Mouse (Mus musculus) monocyte, adult 5-6 weeks (primary cell): ENCODE results near the gene Fam187b. TPM values are rescaled to one million over a fixed set of nuclear protein-coding genes. Genes with fewer than 3 reads are reported as not detected.

Source experiments
- ATAC-seq: fragments of 153-309, 156-312 bp; replicated peaks from 2 replicates; pipeline ENCODE4 v1.8.0; 2017; ENCODE audit warnings: mild to moderate bottlenecking; ENCODE audit not compliant: low TSS enrichment, insufficient number of reproducible peaks, severe bottlenecking, poor library complexity, low FRiP score
- total RNA-seq: library from RNA; stranded (forward); fragments of 200-1000, 200-491, 200-594 nt; gene quantifications from 3 replicates; pipeline ENCODE4 v1.2.3, GENCODE M21; 2017

The Fam187b gene
- total RNA-seq, 1 experiment from 2014 or later = not detected

- ATAC-seq = no peak
Observed at GRCm38 (mm10) chr7:30956756-30957366, 16.7 kb upstream of the Fam187b start, which contains the start of gene Usf2. Gene Usf2 (minus strand): TSS chr7:30956803.

- no peak for ATAC-seq
Observed at GRCm38 (mm10) chr7:30957367-30957783, 16.2 kb upstream of the Fam187b start.

GRCm38 (mm10) chr7:30958109-30958865, 15.3 kb upstream of the Fam187b start:
- no peak for ATAC-seq

DNA sequence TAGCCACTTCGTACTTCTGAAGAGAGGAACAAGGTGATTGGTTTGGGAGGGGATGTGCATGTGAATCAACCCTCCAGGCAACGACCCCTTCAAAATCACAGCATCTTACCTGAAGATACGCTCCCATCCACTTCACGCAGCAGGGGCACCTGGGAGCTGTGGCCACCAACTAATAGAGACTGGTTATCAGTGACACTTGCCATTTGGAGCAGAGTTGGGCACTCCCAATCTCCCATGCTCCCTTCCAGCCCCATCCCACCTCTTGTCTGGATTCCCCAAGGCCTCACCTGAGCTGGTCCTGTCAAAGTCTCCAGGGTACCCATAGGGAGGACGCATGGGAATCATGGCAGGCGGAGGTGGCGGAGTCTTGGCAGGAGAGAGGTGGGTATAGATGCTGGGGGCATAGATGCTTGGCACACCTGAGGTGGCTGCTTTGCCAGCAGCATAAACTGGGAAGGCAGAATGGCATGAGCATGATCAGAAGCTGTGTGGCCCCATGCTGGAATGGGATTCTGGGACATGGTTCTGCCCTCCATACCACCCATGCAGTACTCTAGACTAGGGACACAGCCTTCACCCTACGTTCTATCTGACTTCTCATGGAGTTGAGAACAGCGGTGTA, 14.6 kb upstream of the Fam187b start:
- no peak for ATAC-seq

DNA sequence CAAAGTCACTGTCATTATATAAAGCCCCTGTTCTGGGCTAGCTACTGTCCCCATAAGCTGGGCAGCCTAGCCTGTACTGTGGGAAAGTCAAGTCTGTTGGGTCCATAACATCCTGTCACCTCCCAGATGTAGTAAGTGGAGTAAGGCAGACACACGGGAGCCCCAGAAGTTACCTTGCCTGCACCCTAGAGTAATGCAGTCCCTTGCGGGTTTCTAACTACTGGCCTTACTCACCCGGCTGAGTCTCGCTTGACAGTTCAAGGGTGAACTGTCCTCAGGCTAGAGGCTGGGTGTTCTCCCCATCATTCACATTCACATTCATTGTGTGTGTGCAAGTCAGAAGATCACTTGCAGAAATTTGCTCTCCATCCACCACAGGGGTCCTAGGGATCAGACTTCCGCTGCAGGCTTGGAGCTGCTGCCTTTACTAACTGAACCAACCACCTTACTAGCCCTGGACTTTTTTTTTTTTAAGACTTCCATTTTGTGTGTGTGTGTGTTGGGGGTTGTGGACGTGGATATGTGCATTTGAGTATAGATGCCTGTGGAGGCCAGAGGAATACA, 13.7 kb upstream of the Fam187b start:
- no peak for ATAC-seq

DNA sequence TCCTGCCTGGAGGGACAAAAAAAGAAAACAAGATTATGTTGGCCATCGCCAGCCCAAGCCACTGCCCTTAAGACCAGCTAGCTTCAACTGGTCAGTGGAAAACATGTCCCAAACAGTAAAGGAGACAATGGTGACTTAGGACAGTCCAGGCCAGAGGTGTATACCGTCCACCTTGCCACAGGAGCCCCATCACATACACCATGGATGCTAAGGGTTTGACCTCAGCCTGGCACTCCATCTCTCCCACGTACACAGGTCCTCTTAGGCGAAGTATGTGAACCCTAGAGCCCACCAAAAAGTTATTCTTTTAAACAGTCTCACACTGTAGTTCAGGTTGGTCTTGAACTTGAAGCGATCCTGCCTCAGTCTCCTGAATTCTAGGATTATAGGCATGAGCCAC, 10.7 kb upstream of the Fam187b start:
- no peak for ATAC-seq

- ATAC-seq = no peak
Observed at GRCm38 (mm10) chr7:30964366-30964765, 9.2 kb upstream of the Fam187b start.

DNA sequence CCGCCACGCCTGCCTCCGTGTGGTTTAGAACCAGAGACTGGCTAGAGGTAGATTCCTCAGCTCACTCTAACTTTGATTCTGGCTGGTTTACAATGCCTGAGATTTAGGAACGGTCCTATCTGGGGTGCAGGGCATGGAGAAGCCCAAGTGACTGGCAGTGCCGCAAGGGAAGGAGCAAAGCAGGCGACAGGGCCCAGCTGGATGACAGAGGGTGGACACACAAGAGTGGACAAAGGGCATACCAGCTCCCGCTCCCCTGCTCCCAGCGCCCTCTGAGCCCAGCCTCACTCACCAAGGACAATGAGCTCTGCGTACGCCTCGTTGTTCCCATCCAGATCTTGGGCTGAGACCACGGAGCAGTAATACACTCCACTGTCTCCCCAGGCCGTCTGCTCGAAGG, 7.9 kb upstream of the Fam187b start:
- no peak for ATAC-seq

- no peak for ATAC-seq
Observed at GRCm38 (mm10) chr7:30966657-30967056, 6.9 kb upstream of the Fam187b start.

GRCm38 (mm10) chr7:30968611-30969010, 5.0 kb upstream of the Fam187b start:
- no peak for ATAC-seq

- no peak for ATAC-seq
Observed at GRCm38 (mm10) chr7:30969174-30969573, 4.4 kb upstream of the Fam187b start.

DNA sequence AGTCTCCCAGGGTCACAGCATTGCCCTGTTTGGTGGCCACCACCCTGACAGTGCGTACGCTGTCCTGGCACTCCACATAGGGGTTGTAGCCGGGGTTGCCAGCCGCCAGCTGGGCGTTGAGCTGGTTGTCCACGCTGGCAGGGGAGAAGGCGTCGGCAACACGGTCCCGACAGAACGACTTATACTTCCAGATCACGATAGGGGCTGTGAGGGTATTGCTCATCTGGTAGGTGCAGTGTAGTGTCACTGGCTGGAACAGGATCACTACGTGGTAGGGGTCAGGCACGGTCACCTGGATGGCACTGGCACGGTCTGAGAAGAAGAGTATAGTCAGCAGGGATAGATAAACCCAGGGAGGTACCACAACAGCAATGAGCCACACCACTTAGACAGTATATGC, 1.7 kb upstream of the Fam187b start:
- no peak for ATAC-seq

- 0 out of 2 replicates have a peak, but pooled peaks have one; percentile 11 for ATAC-seq
Observed at GRCm38 (mm10) chr7:30972426-30973250, 952 bp upstream of the Fam187b start.

DNA sequence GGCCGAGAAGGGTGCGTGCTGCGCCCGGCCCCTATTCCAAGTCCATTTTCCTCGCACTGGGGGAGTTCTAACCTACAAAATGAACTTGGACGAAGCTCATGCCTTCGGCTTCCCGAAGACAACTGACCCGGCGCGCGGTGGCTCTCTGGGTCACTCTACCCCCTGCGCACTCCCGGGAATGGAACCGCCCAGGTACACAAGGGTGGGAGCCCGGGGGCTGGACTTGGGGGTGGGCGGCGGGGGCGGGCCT, 414 bp upstream of the Fam187b start, which contains the start of gene Lsr:
Lsr (minus strand) TSS at position 214 of the 250 bp plus-strand sequence.
- no peak for ATAC-seq

- no peak for ATAC-seq
Observed at GRCm38 (mm10) chr7:30981703-30982102, 8.1 kb downstream of the Fam187b start.

- no peak for ATAC-seq
Observed at GRCm38 (mm10) chr7:30985357-30985756, 11.8 kb downstream of the Fam187b start.

DNA sequence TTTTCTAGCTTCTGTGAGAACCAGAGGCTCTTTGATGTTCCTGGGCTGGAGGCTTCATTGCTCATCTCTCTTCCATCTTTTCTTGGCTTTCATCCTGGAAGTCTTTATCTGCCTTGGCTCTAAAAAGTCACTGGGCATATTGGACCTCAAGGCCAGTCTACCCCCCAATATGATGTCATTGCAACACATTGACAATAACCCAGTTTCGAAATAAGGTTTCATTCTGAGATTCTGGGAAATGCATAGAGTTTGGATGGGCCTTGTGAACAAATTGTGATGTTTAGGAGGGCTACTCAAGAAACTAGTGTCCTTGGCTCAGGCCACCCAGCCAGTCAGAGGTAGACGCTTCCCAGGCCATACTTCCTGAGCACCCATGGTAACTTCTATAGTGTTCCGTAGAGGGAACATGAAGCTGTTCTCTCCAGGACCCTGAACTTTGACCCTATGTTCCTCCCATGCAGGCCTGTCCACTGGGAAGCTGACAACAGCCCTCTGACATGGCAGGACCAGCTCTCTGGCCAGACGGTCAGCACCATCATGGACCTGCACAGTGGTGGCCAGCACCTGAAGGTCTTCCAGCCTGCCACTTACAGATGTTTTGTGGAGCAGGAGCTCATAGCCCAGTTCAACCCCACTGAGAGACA, 15.1 kb downstream of the Fam187b start:
- no peak for ATAC-seq

- no peak for ATAC-seq
Observed at GRCm38 (mm10) chr7:30992148-30992547, 18.6 kb downstream of the Fam187b start.
